Mouse (Mus musculus): ENCODE results near the gene Itprid1.

Gene Itprid1

DNA sequence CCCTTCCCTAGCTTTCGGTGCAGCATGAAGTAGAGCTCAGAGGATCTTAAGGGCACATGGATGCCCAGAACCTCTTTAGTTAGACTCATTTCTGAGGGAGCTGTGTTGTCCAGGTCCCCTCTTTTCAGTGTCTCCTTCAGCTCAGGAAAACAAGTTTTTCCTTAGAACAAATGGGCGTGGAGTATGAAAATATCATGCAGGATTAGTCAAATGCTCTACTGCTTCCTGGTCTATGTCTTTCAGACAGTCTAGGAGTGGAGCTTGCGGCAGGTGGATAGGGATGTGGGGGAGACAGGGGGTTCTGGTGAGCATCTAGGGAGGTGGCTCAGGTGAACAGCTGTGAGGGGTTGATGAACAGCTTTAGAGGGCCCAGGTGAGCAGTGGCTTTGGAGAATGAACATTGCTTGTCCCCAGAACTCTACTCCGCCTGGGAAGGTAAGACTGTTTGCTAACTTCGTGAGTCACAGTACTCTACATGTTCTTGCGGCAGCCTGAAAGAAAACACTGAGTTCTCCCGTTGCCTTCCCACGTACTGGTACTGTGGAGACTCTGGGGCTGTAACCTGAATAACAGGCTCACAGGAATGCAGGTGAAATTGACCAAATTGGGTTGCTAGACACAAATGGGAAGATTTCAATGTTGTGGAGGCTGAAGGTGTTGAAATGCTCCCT, at the start of gene Itprid1:
Itprid1 (plus strand) TSS at position 246 of the 671 bp plus-strand sequence.
- TF ChIP-seq GATA4 (IDR thresholded peaks at IDR 0.05; ENCODE audit: insufficient replicate concordance, low read length), result no peak

DNA sequence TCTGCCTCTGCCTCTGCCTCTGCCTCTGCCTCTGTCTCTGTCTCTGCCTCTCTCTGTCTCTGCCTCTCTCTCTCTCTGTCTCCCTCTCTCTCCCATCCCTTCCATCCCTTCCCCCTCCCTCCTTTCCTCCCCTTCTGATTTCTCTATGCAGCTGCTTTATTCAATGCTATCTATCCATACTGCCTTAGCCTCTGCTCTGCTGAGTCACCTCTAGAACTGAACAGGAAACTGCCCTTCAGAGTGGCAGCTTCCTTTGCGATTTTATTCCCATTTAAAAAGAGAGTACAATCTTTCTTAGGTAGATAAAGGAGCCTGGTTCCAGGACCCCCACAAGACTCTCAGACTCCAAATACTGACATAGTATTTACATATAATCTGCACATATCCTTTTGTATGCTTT, 47.1 kb upstream of the Itprid1 start:
- TF ChIP-seq GATA4 (IDR thresholded peaks at IDR 0.05; ENCODE audit: insufficient replicate concordance, low read length), result no peak

DNA sequence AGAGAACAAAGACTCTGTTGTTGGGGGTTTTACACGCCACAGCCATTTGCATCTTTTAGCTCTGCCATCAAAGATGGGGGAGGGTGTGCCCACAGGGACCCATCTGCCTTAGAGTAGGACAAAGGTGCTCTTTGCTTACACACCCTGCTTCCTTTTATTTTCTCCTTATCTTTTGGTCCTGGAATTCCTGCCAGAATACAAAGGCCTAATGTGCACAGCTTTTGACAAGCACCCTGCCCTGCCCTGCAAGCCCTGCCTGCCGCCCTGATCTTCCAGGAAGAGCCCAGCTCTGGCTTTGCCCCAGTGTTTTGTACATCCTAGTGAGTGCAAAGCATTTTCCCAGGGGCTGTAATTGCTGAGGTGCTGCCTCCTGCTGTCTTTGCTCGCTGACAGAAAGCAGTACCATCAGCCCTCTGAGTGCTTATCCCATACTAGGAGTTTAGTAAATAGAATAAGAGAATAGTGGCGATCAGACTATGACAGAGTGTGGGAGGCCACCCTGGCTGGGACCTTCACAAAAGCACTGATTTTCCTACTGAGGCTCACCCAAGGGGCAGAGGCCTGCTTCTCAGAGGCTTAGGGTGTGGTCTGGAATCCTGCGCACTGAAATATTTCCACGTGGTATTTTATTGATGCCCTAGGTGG, 44.7 kb upstream of the Itprid1 start:
- TF ChIP-seq GATA4 (IDR thresholded peaks at IDR 0.05; ENCODE audit: insufficient replicate concordance, low read length), result no peak

DNA sequence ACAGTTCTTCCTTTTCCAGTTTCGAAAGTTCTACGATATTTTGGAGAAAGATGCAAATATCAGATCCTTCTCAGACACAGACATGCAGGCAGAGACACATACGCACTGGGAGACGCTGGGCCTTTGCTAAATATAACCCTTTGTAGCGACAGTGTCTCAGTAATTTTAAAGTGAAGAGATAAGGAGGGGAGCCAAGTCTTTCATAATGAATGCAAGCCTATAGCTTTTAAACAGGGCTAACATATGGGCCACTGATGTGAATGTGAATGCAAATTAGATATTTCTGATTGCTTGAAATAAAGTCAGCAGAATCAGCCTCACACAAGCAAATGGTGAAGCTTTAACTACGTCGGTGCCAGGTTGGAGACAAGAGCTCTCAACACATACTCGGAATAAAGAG, 44.2 kb upstream of the Itprid1 start:
- TF ChIP-seq GATA4 (IDR thresholded peaks at IDR 0.05; ENCODE audit: insufficient replicate concordance, low read length), result no peak

DNA sequence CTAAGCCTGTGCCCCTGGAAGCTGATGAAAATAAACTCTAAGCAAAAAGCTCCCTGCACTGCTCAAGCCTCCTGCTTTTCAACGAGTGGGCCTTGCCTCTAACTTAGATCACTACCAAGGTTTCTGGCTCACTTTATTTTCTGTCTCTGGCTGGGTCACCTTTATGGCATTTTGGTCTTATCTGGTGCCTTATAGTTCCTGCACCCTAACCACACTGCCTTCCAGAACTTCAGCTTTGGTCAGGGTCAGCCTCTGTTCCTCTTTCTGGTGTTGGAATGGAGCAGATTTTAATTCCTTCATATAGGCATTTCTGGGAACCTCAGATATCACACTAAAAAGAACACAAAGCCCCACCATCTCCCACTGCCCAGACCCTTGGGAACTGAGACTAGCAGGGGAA, 34.0 kb upstream of the Itprid1 start:
- TF ChIP-seq GATA4 (IDR thresholded peaks at IDR 0.05; ENCODE audit: insufficient replicate concordance, low read length), result no peak

DNA sequence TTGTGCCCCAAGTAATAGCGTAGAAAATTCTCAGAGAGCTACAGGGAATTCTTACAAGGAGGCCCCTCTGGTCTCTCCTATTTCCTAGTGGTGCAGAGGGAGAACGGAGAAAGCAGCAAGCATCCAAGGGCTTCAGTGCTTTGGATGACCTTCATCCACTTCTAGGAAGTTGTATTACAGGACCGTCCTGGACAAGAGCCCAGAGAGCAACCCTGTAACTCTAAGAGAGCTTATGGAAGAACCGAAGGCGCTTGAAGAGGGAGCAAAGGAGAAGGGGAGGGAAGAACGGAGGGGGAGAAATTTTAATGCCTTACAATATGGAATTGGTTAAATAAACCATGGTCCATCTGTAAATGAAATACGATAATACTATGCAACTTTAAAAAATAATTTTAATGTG, 33.3 kb upstream of the Itprid1 start:
- no peak for TF ChIP-seq GATA4 (IDR thresholded peaks at IDR 0.05; ENCODE audit: insufficient replicate concordance, low read length)

DNA sequence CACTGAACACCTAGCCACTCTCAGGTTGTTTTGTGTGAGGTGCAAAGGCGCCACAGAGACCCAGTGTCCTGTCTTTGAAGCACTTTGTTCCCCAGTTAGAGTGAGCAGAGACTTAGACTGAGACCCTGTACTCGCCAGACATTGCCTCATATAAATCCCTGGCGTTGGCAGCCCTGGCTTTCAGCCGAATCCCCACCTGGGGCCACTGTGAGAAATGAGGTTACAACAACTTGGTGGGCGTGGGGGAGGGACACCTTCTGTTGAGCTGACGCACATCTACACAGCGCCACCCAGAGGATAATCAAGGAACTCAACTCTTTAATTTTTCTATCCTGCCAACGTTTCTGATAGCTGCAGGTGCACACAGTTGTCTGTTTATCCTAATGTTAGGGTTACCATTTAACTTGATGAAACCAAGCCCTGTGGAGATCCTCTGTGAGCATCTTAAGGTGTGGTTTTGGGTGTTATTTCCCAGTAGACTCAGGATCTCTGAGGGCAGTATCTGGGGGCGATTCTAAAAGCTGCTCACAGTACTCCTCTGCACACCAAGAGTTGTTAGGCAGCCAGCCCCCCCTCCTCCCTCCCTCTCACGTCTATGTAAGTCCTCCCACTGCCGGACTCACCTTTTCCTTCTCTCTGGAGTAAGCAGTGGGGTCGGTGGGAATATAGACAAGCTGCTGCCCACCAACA, 32.6 kb upstream of the Itprid1 start:
- TF ChIP-seq GATA4 (IDR thresholded peaks at IDR 0.05; ENCODE audit: insufficient replicate concordance, low read length), result no peak

DNA sequence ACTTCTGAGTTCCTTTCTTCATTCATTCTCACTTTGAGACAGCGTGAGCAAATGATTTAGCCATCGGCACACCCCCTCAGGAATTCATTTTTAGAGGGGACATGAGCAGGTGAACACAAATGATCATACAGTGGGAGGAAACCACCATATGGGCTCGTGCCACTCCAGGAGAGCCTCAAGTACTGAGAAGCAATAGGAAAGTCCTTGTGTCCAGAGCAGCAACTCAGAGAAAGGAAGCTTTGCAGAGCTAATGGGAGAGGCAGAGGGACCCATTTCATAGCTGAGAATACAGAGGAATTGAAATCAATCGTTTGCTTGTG, 32.1 kb upstream of the Itprid1 start:
- TF ChIP-seq GATA4 (IDR thresholded peaks at IDR 0.05; ENCODE audit: insufficient replicate concordance, low read length), result no peak

DNA sequence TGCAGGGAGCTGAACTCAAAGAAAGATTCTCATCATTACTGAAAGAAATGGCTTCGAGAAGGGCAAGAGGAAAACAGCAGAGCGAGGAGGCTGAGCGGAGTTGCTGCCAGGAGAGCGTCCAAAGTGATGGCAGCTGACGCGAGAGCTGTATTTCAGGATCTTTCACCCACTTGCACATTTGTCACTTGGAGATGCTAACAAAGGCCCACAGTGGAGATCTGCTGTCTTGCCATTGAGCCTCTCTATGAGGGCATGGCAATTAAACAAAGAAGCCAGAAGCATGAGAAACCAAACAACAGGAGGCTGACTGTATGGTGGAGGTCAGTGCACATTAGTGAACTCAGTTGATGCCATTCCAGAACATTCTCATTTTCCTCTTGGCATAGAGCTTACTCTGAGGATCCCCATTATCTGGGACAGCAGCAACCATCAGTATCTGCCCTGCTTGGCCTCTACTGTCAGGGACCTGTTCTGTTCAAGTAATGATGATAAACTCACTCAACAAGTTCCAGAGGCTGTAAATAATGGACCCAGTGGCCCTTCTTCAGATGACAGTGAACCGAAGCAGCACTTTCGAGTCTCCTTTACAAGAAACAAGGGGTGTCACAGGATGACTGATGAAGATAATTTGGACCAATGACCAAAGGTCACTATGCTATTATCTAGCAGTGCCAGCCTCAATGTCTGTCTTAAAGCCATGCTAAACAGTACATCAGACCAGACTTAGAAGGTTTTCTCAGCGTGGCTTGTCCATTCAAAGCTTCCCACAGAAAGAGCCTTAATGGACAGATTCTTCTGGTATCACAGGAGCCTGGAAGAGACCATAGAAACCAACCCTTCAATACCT, 31.2 kb upstream of the Itprid1 start:
- TF ChIP-seq GATA4 (IDR thresholded peaks at IDR 0.05; ENCODE audit: insufficient replicate concordance, low read length), result no peak

DNA sequence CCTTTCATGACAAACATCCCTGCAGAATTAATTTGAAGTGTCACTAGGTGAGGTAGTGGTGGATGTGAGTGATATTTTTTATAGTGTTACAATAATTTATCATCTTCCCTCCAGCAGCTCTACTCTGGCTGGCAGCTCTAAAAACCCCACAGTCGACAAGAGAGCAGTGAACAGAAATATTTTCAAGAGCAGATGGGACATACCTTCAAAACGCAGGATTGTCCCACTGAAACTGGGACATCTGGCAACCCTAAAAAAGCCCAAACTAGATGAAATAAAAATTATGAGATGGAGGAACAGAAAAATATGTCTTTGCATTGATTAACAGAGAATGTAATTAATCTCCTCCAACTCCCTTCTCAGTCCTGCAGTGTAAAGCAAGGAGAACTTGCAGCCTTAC, 30.2 kb upstream of the Itprid1 start:
- no peak for TF ChIP-seq GATA4 (IDR thresholded peaks at IDR 0.05; ENCODE audit: insufficient replicate concordance, low read length)

DNA sequence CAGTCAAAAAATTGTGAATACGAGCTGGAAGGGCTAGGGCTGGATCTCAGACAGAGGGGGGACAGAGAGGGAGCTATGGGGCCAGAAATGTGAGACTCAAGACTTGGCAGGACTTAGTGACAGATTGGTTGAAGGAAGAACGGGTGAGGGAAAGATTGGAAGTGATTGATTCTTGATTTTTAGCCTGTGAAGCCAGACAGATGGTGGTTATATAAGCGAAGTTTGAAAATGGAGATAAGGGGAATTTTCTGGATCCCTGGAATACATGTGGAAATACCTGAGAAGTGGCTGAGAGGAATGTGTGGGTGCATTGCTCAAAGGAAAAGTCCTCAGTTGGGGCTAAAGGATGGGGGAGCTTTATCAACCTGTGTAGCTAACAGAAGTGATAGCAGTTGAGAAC, 28.0 kb upstream of the Itprid1 start:
- no peak for TF ChIP-seq GATA4 (IDR thresholded peaks at IDR 0.05; ENCODE audit: insufficient replicate concordance, low read length)

DNA sequence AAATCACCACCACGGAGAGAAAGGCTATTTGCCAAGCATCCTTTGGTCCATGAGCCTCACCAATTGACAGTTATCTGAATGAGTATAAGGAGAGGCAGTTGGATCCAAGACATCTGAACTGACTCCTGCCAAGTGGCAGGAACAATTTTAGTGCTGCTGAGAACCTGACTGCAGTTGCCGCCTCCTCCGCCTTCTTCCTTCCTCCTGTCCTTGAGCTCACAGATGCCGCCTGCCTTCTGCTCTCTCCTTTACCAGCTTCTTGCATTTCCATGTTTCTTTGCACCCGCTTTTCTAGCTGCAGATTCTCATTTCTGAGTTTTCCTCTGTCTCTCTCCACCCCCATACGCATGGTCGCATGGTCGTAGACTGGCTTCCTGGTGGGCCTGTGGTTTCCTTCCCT, 25.5 kb upstream of the Itprid1 start:
- TF ChIP-seq GATA4 (IDR thresholded peaks at IDR 0.05; ENCODE audit: insufficient replicate concordance, low read length), result no peak

DNA sequence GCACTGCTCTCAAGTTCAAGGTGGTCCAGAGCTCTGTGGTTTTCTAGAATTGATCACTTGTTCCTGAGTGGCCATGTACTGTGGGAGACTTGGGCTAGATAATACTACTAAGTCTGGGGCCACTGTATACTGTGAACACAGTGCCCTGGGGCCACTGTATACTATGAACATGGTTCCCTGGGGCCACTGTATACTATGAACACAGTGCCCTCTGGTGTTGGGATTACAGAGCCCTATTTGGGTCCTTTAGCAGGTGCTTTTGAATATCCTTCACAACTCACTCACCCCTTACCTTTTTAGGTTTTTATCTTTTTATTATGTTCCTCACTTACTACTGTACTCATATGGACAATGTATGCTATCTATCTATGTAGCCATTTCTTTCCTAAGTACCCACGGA, 24.3 kb upstream of the Itprid1 start:
- no peak for TF ChIP-seq GATA4 (IDR thresholded peaks at IDR 0.05; ENCODE audit: insufficient replicate concordance, low read length)

DNA sequence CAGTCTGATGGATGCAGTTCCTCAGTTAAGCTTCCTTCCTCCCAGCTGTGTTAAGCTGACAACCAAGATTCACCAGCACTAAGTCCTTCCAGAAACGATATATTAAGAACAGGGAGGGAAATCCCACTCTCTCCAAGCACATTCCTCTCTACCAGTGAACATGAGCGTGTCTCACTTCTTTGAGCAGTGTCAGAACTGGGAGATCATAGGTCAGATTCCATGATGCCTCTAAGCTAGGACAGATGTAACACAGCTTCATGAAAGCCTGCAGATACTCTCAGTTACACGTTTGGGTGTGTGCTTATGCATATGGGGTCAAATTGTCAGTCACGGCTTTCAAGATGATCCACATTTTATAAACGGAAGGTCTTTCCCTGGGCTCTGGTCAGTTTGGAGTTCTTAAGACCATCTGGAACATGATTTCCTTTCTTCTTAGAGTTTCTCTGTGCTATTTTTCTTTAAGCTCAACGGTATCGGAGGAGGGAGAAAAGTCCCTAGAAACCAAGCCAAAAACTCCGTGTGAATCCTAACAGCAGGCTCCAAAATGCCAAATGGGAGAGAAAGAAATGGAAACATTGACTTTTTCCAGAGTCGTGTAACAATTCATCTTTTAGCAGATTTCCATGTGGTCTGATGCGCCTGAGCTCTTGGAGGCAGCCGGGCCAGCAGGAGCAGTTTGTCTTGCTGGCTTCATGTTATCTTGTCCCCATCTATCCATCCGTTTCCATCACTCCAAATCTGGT, 22.3 kb upstream of the Itprid1 start:
- no peak for TF ChIP-seq GATA4 (IDR thresholded peaks at IDR 0.05; ENCODE audit: insufficient replicate concordance, low read length)

DNA sequence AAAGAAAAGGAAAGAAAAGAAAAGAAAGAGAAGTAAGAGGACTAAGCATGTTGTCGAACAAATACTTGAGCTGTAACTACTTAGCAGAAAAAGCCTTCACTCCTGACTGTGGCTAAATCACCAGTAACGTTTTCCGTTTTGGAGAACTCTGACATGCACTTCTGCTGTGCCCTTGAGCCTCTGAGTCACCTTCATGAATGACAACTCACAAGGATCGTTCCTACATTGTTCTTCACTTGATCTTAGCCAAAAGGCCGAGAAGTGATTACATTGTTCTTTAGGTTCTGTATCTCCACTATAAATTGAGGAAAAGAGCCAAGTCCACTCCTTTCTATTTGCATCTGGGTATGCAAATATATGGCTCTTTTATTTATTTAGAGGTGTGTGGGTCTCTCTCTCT, 19.8 kb upstream of the Itprid1 start:
- TF ChIP-seq GATA4 (IDR thresholded peaks at IDR 0.05; ENCODE audit: insufficient replicate concordance, low read length), result no peak

All from liver, adult (tissue).